Mouse (Mus musculus): ENCODE measurements around the gene Map10.

GRCm38 (mm10) chr8:125665876-125666186 is 3.8 kb upstream of the Map10 start:
- TF ChIP-seq CTCF (IDR thresholded peaks at IDR 0.05; ENCODE audit: borderline replicate concordance, control insufficient read depth, extremely low read depth, insufficient read depth, low read length, poor library complexity) (no peak), POLR2A (IDR thresholded peaks at IDR 0.05; ENCODE audit: control insufficient read depth, extremely low read depth, insufficient read depth, low read length, poor library complexity) (no peak)

Data from thymus, adult 2 months (tissue).